Mouse (Mus musculus) neural tube, embryonic 12.5 days (tissue): ENCODE data around the gene Gm5108. TPM values are rescaled to one million over a fixed set of nuclear protein-coding genes. Genes with fewer than 3 reads are reported as not detected.

Experiments
- ATAC-seq: fragments of 200-750 bp; cut with Nextera tagmentation; 2 replicates; pipeline ENCODE4 v1.8.0; 2017; ENCODE audit warnings: low read depth, mild to moderate bottlenecking, moderate TSS enrichment, moderate library complexity; ENCODE audit not compliant: low FRiP score
- H3K27ac ChIP-seq: fragments of 300-500 bp; sonication (generic); 2 replicates; pipeline ENCODE4 v1.5.1; 2016
- H3K27me3 ChIP-seq: fragments of 300-500 bp; sonication (generic); replicated peaks from 2 replicates; pipeline ENCODE4 v1.6.1; 2016; ENCODE audit warnings: mild to moderate bottlenecking
- H3K36me3 ChIP-seq: fragments of 300-500 bp; sonication (generic); 2 replicates; pipeline ENCODE4 v1.6.1; 2016; ENCODE audit warnings: mild to moderate bottlenecking
- H3K4me1 ChIP-seq: fragments of 300-500 bp; sonication (generic); 2 replicates; pipeline ENCODE4 v1.6.1; 2016
- H3K4me2 ChIP-seq: fragments of 300-500 bp; sonication (generic); replicated peaks from 2 replicates; pipeline ENCODE4 v1.6.1; 2016; ENCODE audit warnings: mild to moderate bottlenecking
- H3K4me3 ChIP-seq: fragments of 300-500 bp; sonication (generic); 2 replicates; pipeline ENCODE4 v1.5.1; 2016
- H3K9ac ChIP-seq: fragments of 300-500 bp; sonication (generic); 2 replicates; pipeline ENCODE4 v1.6.1; 2016; ENCODE audit warnings: mild to moderate bottlenecking
- H3K9me3 ChIP-seq: fragments of 300-500 bp; sonication (generic); 2 replicates; pipeline ENCODE4 v1.6.1; 2016; ENCODE audit warnings: mild to moderate bottlenecking
- WGBS: fragments of 180-500 bp; shearing (Covaris S2); methylation state at CpG from one replicate; pipeline ENCODE4 v1.1.7; 2016; 5-methylcytosine and 5-hydroxymethylcytosine counted together
- polyA plus RNA-seq: library from polyadenylated mRNA; unstranded; fragments of >200 nt; fragmentation: Nextera tagmentation; extraction: Ambion mirVana; gene quantifications from 2 replicates; pipeline ENCODE4 v1.2.1, GENCODE M21; 2016

Gene Gm5108
- polyA plus RNA-seq, 1 experiment from 2014 or later = not detected

DNA sequence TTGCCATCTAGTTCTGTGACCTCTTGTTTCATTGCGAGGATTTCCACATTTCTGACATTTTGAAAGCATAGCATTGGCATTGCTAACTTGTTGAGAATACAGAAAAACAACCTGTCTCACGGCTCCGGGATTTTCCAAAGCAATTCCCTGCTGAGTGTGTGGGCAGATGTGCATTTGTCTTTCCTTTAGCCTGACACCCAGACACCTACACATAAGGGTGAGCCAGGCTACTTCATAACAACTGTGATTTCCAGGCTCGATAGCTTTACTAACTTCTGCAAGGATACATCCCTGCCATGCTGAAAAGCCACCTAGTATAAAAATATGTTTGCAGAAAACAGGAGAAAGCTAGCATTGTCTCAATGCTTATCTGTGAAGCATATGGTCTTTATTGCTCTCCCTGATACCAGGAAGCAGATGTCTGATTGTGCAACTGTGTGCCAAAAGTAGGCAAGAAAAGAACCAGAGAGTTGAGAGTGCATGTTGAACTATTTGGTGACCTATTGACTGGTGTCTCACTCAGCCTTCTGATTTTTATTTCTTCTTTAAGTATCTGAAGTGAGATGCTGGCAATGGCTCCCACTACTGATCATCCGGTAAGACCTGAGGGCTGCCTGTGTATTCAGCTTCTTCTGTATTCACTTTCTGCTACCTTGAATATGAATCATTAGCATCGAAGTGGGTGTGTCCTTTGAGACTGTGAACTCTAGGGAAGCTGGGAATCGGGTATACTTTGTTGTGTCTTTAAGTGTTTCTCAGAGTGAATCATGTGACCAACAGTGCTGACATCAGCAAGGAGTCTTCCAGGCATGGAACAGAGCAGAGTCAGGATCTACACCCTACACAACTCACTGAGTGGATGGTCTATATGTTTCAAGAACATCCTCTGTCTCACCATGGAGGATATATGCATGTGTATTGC lies 20.5 kb downstream of the Gm5108 start:
- Histone ChIP-seq H3K4me1 (no peaks in the 10 kb centered on the region), H3K27ac (no peak overlapping the region), H3K36me3 (no peaks in the 10 kb centered on the region), H3K9me3 (no peaks in the 10 kb centered on the region), H3K27me3 (no peaks in the 10 kb centered on the region), H3K9ac (no peak overlapping the region), H3K4me2 (no peak overlapping the region), H3K4me3 (no peak overlapping the region)
- WGBS = 85% methylated on average over 7 of the region's 7 CpGs
- ATAC-seq = no peak

DNA sequence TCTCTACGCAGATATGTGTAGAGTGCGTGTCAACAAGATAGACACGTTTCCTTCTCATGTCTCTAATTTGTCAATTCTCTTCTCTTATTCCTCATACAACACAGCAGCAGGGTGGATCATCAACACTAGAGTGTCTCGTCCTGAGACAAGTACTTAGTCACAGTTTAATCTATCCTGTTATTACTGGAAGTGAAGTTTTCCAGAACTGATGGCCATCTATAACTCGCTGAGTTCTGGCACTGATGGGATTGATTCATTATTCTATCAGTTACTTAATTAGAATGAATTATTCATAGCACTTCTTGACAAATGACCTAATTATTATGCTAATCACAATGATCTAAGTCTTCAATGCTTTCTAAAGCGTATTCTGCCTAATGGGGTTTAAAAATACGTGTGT lies 28.1 kb downstream of the Gm5108 start:
- H3K4me3 ChIP-seq = no peak overlapping the region
- no peak overlapping the region for H3K9ac ChIP-seq
- H3K27ac ChIP-seq = no peak overlapping the region
- no peak overlapping the region for H3K4me2 ChIP-seq
- H3K27me3 ChIP-seq = no peaks in the 10 kb centered on the region
- no peaks in the 10 kb centered on the region for H3K4me1 ChIP-seq
- 56% methylated on average over 7 of the region's 7 CpGs for WGBS
- no peaks in the 10 kb centered on the region for H3K9me3 ChIP-seq
- H3K36me3 ChIP-seq = no peaks in the 10 kb centered on the region
- peak; percentile 77 for ATAC-seq

DNA sequence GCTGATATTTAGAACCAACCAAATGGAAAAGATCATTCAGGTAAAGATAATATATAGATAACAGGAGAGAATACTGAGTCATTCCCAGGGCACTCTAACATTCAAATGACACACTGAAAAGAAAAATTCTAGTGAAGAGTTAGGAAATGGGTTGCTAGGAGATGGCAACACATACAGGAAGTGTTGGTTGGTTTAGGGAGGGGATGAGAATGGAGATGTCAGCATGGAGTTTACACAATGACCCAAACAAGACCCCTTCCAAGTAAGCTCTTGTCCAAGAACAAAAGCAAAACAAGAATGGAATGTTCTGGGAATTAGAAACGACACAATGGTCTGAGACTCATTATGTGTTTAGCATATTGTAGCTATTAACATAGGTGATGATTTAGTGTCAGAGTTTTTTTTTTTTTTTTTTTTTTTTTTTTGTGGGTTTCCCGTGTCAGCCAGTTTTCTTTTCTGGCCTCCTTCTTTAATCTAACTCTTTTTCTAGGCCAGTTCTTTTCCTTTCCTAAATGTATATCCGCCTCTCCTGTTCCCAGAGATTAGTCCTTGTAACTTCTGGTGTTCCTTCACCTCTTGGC lies 40.6 kb downstream of the Gm5108 start:
- H3K4me2 ChIP-seq = no peak overlapping the region
- H3K27ac ChIP-seq = no peak overlapping the region
- H3K36me3 ChIP-seq = no peaks in the 10 kb centered on the region
- no peak for ATAC-seq
- no peaks in the 10 kb centered on the region for H3K27me3 ChIP-seq
- H3K9me3 ChIP-seq = no peaks in the 10 kb centered on the region
- no peak overlapping the region for H3K4me3 ChIP-seq
- no peak overlapping the region for H3K9ac ChIP-seq
- 42% methylated on average over 3 of the region's 3 CpGs for WGBS
- H3K4me1 ChIP-seq = no peaks in the 10 kb centered on the region

DNA sequence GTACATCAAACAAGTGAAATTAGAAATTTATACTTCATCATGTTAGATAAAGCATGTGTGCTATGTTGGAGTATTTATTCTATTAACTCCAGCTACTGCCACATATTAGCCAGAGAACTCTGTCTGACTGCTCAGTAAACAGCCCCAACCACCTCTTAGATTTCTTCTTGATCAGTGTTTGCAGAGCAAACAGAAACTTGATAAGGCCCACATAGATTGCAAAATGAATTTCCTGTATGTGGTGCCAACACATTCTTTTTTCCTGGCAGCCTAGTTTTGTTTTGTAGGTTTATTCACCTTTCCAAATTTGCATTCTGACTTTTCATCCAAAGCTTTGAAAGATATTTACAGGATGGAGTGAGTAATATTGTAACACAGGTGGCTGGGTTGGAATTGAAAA lies 49.0 kb downstream of the Gm5108 start:
- Histone ChIP-seq H3K36me3 (no peaks in the 10 kb centered on the region), H3K27me3 (no peaks in the 10 kb centered on the region), H3K9ac (no peak overlapping the region), H3K27ac (no peak overlapping the region), H3K4me1 (no peaks in the 10 kb centered on the region), H3K9me3 (no peaks in the 10 kb centered on the region), H3K4me2 (no peak overlapping the region), H3K4me3 (no peak overlapping the region)
- no peak for ATAC-seq

DNA sequence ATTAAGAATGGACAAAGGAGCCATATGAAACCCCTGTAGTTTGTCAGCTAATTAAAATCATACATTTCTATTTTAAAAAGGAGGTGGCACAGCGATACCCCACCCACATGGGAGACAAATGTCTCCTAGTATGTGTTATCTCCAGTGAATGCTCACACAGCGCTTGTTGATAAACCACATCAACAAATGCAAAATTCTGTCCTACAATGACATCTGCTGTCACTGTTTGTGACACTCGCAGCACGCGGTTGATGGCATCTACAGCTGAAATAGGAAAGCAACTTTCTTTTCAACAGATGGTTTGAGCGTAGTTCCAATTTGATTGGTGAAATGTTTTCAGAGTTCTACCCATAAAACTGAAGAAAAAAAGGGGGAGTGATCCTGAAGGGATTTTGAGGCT lies 61.1 kb downstream of the Gm5108 start:
- Histone ChIP-seq H3K9me3 (no peaks in the 10 kb centered on the region), H3K27ac (no peak overlapping the region), H3K36me3 (no peaks in the 10 kb centered on the region), H3K27me3 (no peaks in the 10 kb centered on the region), H3K9ac (no peak overlapping the region), H3K4me2 (no peak overlapping the region), H3K4me3 (no peak overlapping the region), H3K4me1 (0 out of 2 replicates have a peak, but pooled peaks cover 6% of the 10 kb centered on the region)
- 94% methylated on average over 6 of the region's 6 CpGs for WGBS
- ATAC-seq = no peak

DNA sequence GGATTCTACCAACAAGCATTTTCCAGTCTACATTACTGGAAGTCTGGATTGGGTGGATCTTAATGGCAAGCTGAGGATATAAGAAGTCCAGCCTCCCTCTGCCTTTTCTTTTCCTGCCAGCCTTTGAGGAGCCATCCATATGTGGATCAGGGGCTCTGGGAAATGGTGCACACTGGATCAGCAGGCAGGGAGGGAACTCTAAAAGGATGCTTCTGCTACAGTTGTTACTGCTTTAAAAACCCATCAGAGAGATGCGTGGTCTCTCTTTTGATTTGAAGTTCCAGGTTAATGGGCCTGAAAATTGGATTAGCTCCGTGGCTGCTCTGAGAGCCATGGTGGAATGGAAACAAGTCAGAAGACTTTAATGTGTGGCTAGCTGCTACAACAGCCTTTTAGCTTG lies 62.4 kb downstream of the Gm5108 start:
- Histone ChIP-seq H3K9me3 (no peaks in the 10 kb centered on the region), H3K9ac (no peak overlapping the region), H3K4me3 (no peak overlapping the region), H3K36me3 (no peaks in the 10 kb centered on the region), H3K27ac (no peak overlapping the region), H3K27me3 (no peaks in the 10 kb centered on the region), H3K4me1 (0 out of 2 replicates have a peak, but pooled peaks cover 6% of the 10 kb centered on the region), H3K4me2 (no peak overlapping the region)
- no peak for ATAC-seq
- 18% methylated on average over 2 of the region's 2 CpGs for WGBS

DNA sequence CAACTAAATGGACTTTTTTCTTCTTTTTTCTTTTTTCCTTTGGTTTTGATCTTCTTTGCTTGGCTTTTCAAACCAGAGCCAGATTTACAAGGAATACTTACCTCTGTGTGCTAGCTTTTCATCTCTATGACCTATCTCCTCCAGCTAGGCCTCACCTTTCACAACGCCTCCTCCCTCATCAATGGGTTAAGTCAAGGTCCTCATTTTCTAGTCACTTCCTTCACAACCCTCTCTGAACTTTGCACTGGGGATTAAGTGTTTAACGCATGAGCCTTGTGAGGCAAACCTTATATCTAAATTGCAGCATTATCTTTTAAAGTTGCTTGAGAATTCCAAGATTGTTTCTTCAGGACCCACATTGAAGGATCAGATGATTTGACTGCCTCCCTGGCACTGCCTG lies 63.0 kb downstream of the Gm5108 start:
- Histone ChIP-seq H3K4me3 (no peak overlapping the region), H3K27me3 (no peaks in the 10 kb centered on the region), H3K4me1 (0 out of 2 replicates have a peak, but pooled peaks cover 6% of the 10 kb centered on the region), H3K27ac (no peak overlapping the region), H3K9me3 (no peaks in the 10 kb centered on the region), H3K4me2 (no peak overlapping the region), H3K9ac (no peak overlapping the region), H3K36me3 (no peaks in the 10 kb centered on the region)
- 72% methylated on average over 2 of the region's 2 CpGs for WGBS
- no peak for ATAC-seq

DNA sequence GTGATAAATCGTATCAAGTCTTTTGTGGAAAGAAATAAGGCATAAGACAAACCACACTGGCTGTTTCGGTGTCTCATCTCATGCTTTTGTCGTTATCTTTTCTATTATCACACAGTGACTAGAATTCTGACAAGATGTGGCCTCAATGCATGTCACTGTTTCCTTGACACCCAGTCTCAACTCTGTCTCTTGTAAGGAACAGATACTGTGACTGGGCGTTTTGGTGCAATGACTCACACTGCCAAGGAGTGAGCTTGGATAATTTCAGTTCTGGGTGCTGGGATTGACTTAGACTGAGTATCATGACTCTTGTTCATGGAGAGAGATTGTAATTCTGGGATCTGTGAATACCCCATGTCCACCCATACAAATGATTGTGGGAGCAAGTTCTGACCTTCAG lies 65.6 kb downstream of the Gm5108 start:
- no peaks in the 10 kb centered on the region for H3K27me3 ChIP-seq
- H3K4me2 ChIP-seq = no peak overlapping the region
- 92% methylated on average over 4 of the region's 4 CpGs for WGBS
- no peaks in the 10 kb centered on the region for H3K36me3 ChIP-seq
- no peaks in the 10 kb centered on the region for H3K9me3 ChIP-seq
- H3K27ac ChIP-seq = no peak overlapping the region
- ATAC-seq = no peak
- H3K4me1 ChIP-seq = 0 out of 2 replicates have a peak, but pooled peaks cover 6% of the 10 kb centered on the region
- H3K9ac ChIP-seq = no peak overlapping the region
- no peak overlapping the region for H3K4me3 ChIP-seq

DNA sequence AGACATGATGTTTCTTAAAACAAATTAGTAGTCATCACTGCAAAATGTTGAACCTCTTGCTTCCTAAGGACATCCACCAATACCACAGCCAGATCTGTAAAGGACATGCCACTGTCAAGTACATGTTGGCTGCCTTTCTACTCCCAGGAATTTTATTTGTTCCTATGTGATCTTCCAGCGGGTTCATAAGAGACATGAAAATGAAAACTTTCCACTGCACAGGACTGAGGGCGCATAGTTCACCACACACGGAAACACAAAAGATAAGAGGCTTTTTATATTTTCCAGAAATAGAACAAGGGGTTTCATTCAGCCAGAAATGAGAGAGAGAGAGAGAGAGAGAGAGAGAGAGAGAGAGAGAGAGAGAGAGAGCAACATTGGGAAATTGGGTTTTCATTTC lies 70.1 kb downstream of the Gm5108 start:
- 84% methylated on average over 3 of the region's 3 CpGs for WGBS
- H3K27me3 ChIP-seq = no peaks in the 10 kb centered on the region
- no peaks in the 10 kb centered on the region for H3K36me3 ChIP-seq
- H3K4me1 ChIP-seq = no peaks in the 10 kb centered on the region
- H3K9me3 ChIP-seq = no peaks in the 10 kb centered on the region
- no peak for ATAC-seq
- H3K27ac ChIP-seq = no peak overlapping the region
- H3K9ac ChIP-seq = no peak overlapping the region
- no peak overlapping the region for H3K4me2 ChIP-seq
- no peak overlapping the region for H3K4me3 ChIP-seq

DNA sequence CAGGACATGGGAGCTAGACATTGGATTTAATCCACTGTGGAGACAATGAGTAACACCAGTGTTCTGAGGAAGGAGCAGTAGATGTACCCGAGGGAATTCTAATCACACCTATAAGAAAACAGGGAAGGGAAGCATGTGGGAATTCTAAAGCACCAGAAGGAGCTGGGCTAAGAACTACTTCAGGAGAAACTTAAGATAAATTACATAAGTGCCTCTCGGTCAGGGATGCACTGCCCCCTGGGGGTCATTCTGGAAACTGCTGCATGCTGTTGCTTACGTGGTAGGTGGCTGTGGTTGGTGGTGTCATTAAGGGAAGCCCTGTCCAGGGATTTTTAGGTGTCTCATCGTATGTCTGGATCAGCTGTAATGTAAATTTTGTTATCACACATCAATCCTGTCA lies 71.1 kb downstream of the Gm5108 start:
- ATAC-seq = peak; percentile 53; the same call in 1 of the 2 replicates
- H3K27ac ChIP-seq = no peak overlapping the region
- WGBS = 22% methylated on average over 4 of the region's 4 CpGs

DNA sequence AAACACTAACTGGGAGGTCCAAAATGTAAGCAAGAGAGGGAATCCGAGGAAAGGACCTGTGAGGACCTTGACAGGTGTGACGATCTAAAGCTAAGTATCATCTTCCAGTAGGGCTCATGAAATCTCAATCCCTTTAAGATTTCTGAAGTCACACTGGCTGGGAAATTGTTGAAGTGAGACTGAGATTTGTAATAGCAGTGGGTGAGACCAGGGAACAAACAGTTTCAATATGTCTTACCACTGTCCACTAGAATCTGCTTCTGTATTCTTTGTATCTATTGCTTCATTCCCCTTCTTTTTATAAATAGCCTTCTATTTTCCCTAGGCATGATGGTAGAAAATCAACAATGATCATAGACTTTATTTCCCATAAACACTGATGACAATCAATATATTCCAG lies 79.4 kb downstream of the Gm5108 start:
- Histone ChIP-seq H3K4me2 (no peak overlapping the region), H3K27me3 (no peaks in the 10 kb centered on the region), H3K9ac (no peak overlapping the region), H3K9me3 (no peaks in the 10 kb centered on the region), H3K4me1 (no peaks in the 10 kb centered on the region), H3K36me3 (no peaks in the 10 kb centered on the region), H3K27ac (no peak overlapping the region), H3K4me3 (no peak overlapping the region)
- ATAC-seq = no peak
- 81% methylated on average over 2 of the region's 2 CpGs for WGBS

More for the DNA sequence above, 71.1 kb downstream of the Gm5108 start:
- H3K9ac ChIP-seq = no peak overlapping the region
- no peak overlapping the region for H3K4me3 ChIP-seq
- no peak overlapping the region for H3K4me2 ChIP-seq
- no peaks in the 10 kb centered on the region for H3K4me1 ChIP-seq
- H3K27me3 ChIP-seq = no peaks in the 10 kb centered on the region
- H3K36me3 ChIP-seq = no peaks in the 10 kb centered on the region
- no peaks in the 10 kb centered on the region for H3K9me3 ChIP-seq
